Mouse (Mus musculus) neural tube, embryonic 11.5 days (tissue): ENCODE measurements around the gene Neurl2. TPM values are rescaled to one million over a fixed set of nuclear protein-coding genes. Genes with fewer than 3 reads are reported as not detected.

Experiments used
- ATAC-seq: fragments of 200-750 bp; cut with Nextera tagmentation; 2 replicates; pipeline ENCODE4 v1.8.0; 2017; ENCODE audit warnings: moderate number of reproducible peaks, mild to moderate bottlenecking, moderate TSS enrichment, moderate library complexity; ENCODE audit not compliant: insufficient read depth, low FRiP score, low TSS enrichment
- DNase-seq: peaks from one replicate; pipeline ENCODE4 v3.0.0-alpha.2; 2015; ENCODE audit warnings: low spot score
- H3K27ac ChIP-seq: fragments of 300-500 bp; sonication (generic); 2 replicates; pipeline ENCODE4 v1.5.1; 2014; ENCODE audit warnings: low read depth, mild to moderate bottlenecking, low read length
- H3K27me3 ChIP-seq: fragments of 300-500 bp; sonication (generic); 2 replicates; pipeline ENCODE4 v1.6.1; 2014; ENCODE audit warnings: mild to moderate bottlenecking, low read length, mixed read lengths; ENCODE audit not compliant: control insufficient read depth, insufficient read depth
- H3K36me3 ChIP-seq: fragments of 300-500 bp; sonication (generic); 2 replicates; pipeline ENCODE4 v1.6.1; 2014; ENCODE audit warnings: mild to moderate bottlenecking, low read length, moderate library complexity, mixed read lengths; ENCODE audit not compliant: control insufficient read depth, insufficient read depth
- H3K4me1 ChIP-seq: fragments of 300-500 bp; sonication (generic); 2 replicates; pipeline ENCODE4 v1.6.1; 2014; ENCODE audit warnings: low read length, mixed read lengths; ENCODE audit not compliant: control insufficient read depth, insufficient read depth
- H3K4me2 ChIP-seq: fragments of 300-500 bp; sonication (generic); 2 replicates; pipeline ENCODE4 v1.6.1; 2014; ENCODE audit warnings: low read depth, mild to moderate bottlenecking, moderate library complexity
- H3K4me3 ChIP-seq: fragments of 300-500 bp; sonication (generic); 2 replicates; pipeline ENCODE4 v1.5.1; 2014; ENCODE audit warnings: low read depth, low read length
- H3K9ac ChIP-seq: fragments of 300-500 bp; sonication (generic); 2 replicates; pipeline ENCODE4 v1.6.1; 2014; ENCODE audit warnings: mild to moderate bottlenecking, low read length
- H3K9me3 ChIP-seq: fragments of 300-500 bp; sonication (generic); 2 replicates; pipeline ENCODE4 v1.6.1; 2016; ENCODE audit warnings: low read length; ENCODE audit not compliant: control insufficient read depth
- WGBS: fragments of 180-500 bp; shearing (Covaris S2); extraction: QIAGEN DNeasy Blood & Tissue Kit; methylation state at CpG from one replicate; pipeline ENCODE4 v1.1.7; 2014; 5-methylcytosine and 5-hydroxymethylcytosine counted together
- polyA plus RNA-seq: library from polyadenylated mRNA; unstranded; fragments of >200 nt; fragmentation: Nextera tagmentation; extraction: Ambion mirVana; gene quantifications from 2 replicates; pipeline ENCODE4 v1.2.1, GENCODE M21; 2014

The Neurl2 gene
- polyA plus RNA-seq, 1 experiment from 2014 or later = 3.8 TPM

DNA sequence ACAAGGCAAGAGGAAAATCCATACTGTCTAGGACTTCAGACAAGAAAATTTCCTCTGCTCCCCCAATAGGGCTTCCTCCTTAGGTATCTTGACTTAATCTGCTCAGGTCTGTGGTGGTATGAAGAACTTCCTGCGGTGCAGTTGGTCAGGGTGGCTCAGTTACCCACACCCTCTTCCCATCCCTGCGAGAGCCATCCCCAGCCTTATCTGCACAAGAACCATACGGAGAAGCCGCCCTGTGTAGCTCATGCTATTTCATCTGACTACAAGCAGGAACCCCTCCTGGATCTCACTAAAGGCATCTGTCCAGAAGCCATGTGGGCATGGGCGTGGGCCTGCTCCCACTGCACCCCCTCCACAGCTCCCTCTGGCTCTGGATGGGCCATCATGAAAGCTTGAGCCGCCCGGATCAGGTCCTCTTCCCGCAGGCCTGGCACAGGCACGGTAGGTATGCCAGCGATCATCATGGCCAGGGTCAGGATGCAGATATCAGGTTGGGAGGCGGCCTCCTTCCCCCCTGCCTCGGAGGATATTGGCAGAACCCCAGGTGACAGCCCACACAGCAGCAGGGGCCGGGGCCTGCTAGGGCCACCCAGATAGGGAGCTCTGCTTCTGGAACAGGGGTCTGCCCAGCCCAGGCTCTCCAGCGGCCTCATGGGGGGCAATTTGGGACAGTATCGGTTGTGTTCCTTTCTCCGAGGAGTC lies 6.0 kb downstream of the Neurl2 start:
- no peak overlapping the region for H3K4me2 ChIP-seq
- WGBS = 90% methylated on average over 16 of the region's 16 CpGs
- H3K9me3 ChIP-seq = no peaks in the 10 kb centered on the region
- H3K36me3 ChIP-seq = peaks cover 4% of the 10 kb centered on the region
- H3K4me3 ChIP-seq = no peak overlapping the region
- DNase-seq = no peak
- ATAC-seq = no peak
- no peak overlapping the region for H3K9ac ChIP-seq
- peaks cover 2% of the 10 kb centered on the region; the same call in 1 of the 2 replicates for H3K4me1 ChIP-seq
- H3K27me3 ChIP-seq = no peaks in the 10 kb centered on the region
- H3K27ac ChIP-seq = no peak overlapping the region

DNA sequence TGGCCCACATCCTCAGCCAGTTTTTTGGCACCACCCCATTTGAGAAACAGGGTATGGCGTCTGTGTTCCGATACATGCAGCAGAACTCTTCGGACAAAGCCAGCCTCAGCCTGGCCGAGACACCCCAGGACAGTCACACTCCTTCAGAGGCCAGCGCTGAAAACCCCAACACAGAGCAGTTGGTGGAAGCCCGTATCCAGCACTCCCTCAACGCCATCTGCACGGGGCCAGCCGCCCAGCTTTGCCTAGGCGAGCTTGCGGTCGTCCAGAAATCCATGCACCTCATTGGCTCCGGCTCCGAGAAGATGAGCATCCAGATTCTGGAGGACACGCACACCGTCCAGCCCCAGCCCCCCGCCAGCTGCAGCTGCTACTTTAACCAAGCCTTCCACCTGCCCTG lies 7.7 kb downstream of the Neurl2 start:
- DNase-seq = no peak
- H3K4me3 ChIP-seq = no peak overlapping the region
- no peak overlapping the region for H3K4me2 ChIP-seq
- H3K36me3 ChIP-seq = peaks cover 6% of the 10 kb centered on the region
- H3K9me3 ChIP-seq = no peaks in the 10 kb centered on the region
- 95% methylated on average over 17 of the region's 17 CpGs for WGBS
- no peak overlapping the region for H3K9ac ChIP-seq
- peaks cover 5% of the 10 kb centered on the region; the same call in 1 of the 2 replicates for H3K4me1 ChIP-seq
- H3K27me3 ChIP-seq = no peaks in the 10 kb centered on the region
- no peak overlapping the region for H3K27ac ChIP-seq
- no peak for ATAC-seq

- WGBS = 86% methylated on average over 4 of the region's 4 CpGs
- no peak for ATAC-seq
- H3K36me3 ChIP-seq = peaks cover 6% of the 10 kb centered on the region
These were observed 9.3 kb downstream of the Neurl2 start for GRCm38 (mm10) chr2:164823969-164824368.

DNA sequence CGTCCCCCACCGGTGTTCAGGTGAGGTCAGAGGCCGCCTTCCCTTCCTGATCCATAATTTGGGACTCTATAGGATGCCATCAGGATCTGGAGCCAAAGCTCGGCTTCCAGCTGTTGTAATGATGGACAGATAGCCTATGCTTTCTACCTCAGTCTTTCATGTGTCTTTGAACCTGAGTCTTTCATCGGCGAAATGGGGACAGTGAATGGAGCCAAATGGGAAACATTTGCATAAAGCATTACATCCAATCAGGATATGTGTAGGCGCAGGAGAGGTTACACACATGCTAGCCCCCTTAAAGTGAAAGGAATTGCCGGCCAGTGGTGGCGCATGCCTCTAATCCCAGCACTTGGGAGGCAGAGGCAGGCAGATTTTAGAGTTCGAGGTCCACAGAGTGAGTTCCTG lies 10.1 kb downstream of the Neurl2 start:
- H3K9me3 ChIP-seq = no peaks in the 10 kb centered on the region
- peak overlapping the region; percentile 70 for H3K4me2 ChIP-seq
- H3K9ac ChIP-seq = peak overlapping the region; percentile 70
- peak overlapping the region; percentile 74 for H3K4me3 ChIP-seq
- 3% methylated on average over 10 of the region's 10 CpGs for WGBS
- H3K4me1 ChIP-seq = peaks cover 5% of the 10 kb centered on the region; the same call in 1 of the 2 replicates
- no peak for DNase-seq
- ATAC-seq = peak; percentile 64
- H3K27ac ChIP-seq = peak overlapping the region; percentile 70
- no peaks in the 10 kb centered on the region for H3K27me3 ChIP-seq
- peaks cover 6% of the 10 kb centered on the region for H3K36me3 ChIP-seq

More at GRCm38 (mm10) chr2:164823969-164824368, 9.3 kb downstream of the Neurl2 start:
- no peak overlapping the region for H3K27ac ChIP-seq
- peaks cover 5% of the 10 kb centered on the region; the same call in 1 of the 2 replicates for H3K4me1 ChIP-seq
- H3K9ac ChIP-seq = no peak overlapping the region
- no peaks in the 10 kb centered on the region for H3K9me3 ChIP-seq
- peak overlapping the region; percentile 70; the same call in 1 of the 2 replicates for H3K4me2 ChIP-seq
- H3K27me3 ChIP-seq = no peaks in the 10 kb centered on the region
- H3K4me3 ChIP-seq = no peak overlapping the region
- DNase-seq = no peak

- peak within 1 kb of the TSS; percentile 70 for H3K4me2 ChIP-seq
- DNase-seq (peak; percentile 99), ATAC-seq (peak; percentile 99)
- H3K27me3 ChIP-seq = no peaks in the 10 kb centered on the region
- H3K9ac ChIP-seq = peak within 1 kb of the TSS; percentile 70
- peaks cover 6% of the 10 kb centered on the region for H3K36me3 ChIP-seq
- 1% methylated on average over 32 of the region's 32 CpGs for WGBS
- peak within 1 kb of the TSS; percentile 70 for H3K27ac ChIP-seq
- H3K4me3 ChIP-seq = peak within 1 kb of the TSS; percentile 74
- no peaks in the 10 kb centered on the region for H3K9me3 ChIP-seq
- peaks cover 5% of the 10 kb centered on the region; the same call in 1 of the 2 replicates for H3K4me1 ChIP-seq
These were observed 10.6 kb downstream of the Neurl2 start, which contains the start of gene Zswim1 for GRCm38 (mm10) chr2:164822636-164823165. Gene Zswim1 (plus strand): TSS chr2:164822686.

DNA sequence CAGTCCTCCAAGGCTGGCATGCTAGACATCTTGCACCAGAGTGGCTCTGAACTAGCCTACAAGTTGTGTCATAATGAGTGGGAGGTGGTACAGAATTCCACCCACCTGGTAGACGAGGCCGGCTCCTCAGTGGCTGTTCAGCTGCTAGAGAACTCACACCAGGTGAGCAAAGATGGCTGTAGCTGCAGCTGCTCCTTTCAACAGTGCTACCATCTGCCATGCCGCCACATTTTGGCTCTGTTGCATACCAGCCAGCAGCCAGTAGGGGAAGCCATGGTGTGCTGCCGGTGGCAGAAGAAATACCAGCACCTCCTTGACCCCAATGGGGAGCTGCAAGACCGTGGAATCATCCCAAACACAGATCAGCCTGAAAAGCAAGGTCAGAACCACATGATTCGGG lies 12.2 kb downstream of the Neurl2 start:
- no peak overlapping the region for H3K27ac ChIP-seq
- DNase-seq = no peak
- H3K4me1 ChIP-seq = peaks cover 5% of the 10 kb centered on the region; the same call in 1 of the 2 replicates
- H3K36me3 ChIP-seq = peaks cover 6% of the 10 kb centered on the region
- WGBS = 88% methylated on average over 6 of the region's 6 CpGs
- no peak overlapping the region for H3K9ac ChIP-seq
- no peak overlapping the region for H3K4me2 ChIP-seq
- H3K4me3 ChIP-seq = no peak overlapping the region
- ATAC-seq = no peak
- no peaks in the 10 kb centered on the region for H3K9me3 ChIP-seq
- no peaks in the 10 kb centered on the region for H3K27me3 ChIP-seq

- no peak overlapping the region for H3K4me2 ChIP-seq
- H3K9me3 ChIP-seq = no peaks in the 10 kb centered on the region
- H3K9ac ChIP-seq = no peak overlapping the region
- no peaks in the 10 kb centered on the region for H3K27me3 ChIP-seq
- H3K4me3 ChIP-seq = no peak overlapping the region
- H3K27ac ChIP-seq = no peak overlapping the region
- H3K36me3 ChIP-seq = peaks cover 3% of the 10 kb centered on the region
- ATAC-seq (no peak), DNase-seq (peak; percentile 34)
- 61% methylated on average over 5 of the region's 5 CpGs for WGBS
- H3K4me1 ChIP-seq = peaks cover 5% of the 10 kb centered on the region; the same call in 1 of the 2 replicates
These were observed 15.6 kb downstream of the Neurl2 start for GRCm38 (mm10) chr2:164817703-164818102.

DNA sequence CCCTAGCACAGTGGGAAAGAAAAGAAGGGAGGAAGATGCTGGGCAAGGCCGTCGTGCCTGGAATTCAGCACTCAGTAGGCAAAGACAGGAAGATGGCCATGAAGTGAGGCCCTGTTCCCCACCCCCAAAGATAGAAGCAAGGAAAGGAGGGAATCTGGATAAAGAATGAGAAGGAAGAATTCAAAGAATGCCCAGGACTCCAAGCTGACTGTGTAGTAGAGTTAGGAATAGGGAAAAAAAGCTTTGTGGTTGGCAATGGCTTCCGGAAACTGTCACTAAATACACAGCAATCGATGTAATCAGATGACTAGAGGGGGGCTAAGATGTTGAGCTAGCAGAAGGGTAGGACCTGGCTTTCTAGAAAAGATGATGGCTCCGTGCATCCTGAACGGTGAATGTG lies 16.1 kb downstream of the Neurl2 start:
- Histone ChIP-seq H3K4me3 (no peak overlapping the region), H3K9me3 (no peaks in the 10 kb centered on the region), H3K9ac (no peak overlapping the region), H3K36me3 (peaks cover 3% of the 10 kb centered on the region), H3K4me1 (peaks cover 2% of the 10 kb centered on the region; the same call in 1 of the 2 replicates), H3K27ac (no peak overlapping the region), H3K4me2 (no peak overlapping the region), H3K27me3 (no peaks in the 10 kb centered on the region)
- DNase-seq = no peak
- WGBS = 88% methylated on average over 6 of the region's 6 CpGs
- no peak for ATAC-seq

DNA sequence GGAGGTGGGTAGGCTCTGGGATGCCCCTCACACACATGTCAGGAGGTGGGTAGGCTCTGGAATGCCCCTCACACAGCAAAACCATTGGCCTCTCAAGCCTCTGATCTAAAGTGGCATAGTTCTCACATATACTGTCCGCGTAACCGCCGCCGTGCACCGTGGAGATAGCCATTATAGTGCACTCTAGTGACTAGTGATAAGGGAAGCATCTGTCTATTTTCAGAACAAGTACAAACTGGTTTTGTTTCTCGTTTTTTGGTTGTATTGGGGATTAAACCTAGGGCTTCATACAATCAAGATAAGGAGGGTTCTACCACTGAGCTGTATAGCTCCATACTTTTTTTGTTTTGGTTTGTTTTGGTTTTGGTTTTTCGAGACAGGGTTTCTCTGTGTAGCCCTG lies 17.4 kb downstream of the Neurl2 start:
- Histone ChIP-seq H3K4me3 (no peak overlapping the region), H3K27me3 (no peaks in the 10 kb centered on the region), H3K4me1 (no peaks in the 10 kb centered on the region), H3K9ac (no peak overlapping the region), H3K27ac (no peak overlapping the region), H3K9me3 (no peaks in the 10 kb centered on the region), H3K4me2 (no peak overlapping the region), H3K36me3 (peaks cover 3% of the 10 kb centered on the region)
- 94% methylated on average over 8 of the region's 8 CpGs for WGBS
- ATAC-seq (no peak), DNase-seq (no peak)
